Mouse (Mus musculus): ENCODE results near the gene Cbx7. TPM values are rescaled to one million over a fixed set of nuclear protein-coding genes. Genes with fewer than 3 reads are reported as not detected.
A peak's percentile ranks its signal among the peaks of the same experiment; 100 is the strongest.

The Cbx7 gene
- total and polyA plus RNA-seq, 3 experiments: 8.1 to 12.4 (median 12.1) TPM

DNA sequence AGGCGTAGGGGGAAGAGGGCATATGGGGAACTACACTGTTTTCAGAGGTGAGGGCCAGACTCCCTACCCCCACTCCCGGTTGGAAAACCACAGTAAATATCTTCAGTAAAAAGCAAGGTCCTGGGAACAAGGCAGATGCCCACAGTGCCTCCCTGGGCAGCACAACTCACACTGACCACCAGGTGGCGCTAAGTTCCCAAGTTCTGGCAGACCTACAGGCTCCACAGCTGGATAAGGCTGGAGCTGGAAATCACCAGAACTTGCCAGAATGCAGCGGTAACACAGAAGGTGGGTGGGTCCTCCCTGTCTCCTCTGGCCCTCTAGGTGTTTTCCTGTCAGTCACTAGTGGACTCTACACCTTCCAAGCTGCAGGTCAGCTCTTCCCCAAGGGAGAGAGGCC, 24.9 kb downstream of the Cbx7 start (continued):
- TF ChIP-seq POLR2A (IDR thresholded peaks at IDR 0.05; ENCODE audit: low read depth, low read length) (no peak), GABPA (IDR thresholded peaks at IDR 0.05; ENCODE audit: insufficient replicate concordance, low read depth, low read length) (no peak), TCF12 (IDR thresholded peaks at IDR 0.05; ENCODE audit: low read depth, low read length) (0 out of 2 replicates have a peak, but pooled peaks have one; percentile 23), ZKSCAN1 (IDR thresholded peaks at IDR 0.05; ENCODE audit: borderline replicate concordance, low read depth, low read length) (no peak), MXI1 (IDR thresholded peaks at IDR 0.05; ENCODE audit: low read depth, low read length) (no peak), JUN (IDR thresholded peaks at IDR 0.05; ENCODE audit: insufficient read depth, low read depth, low read length) (no peak), ETS1 (conservative IDR thresholded peaks at IDR 0.05; ENCODE audit: low read depth, low read length) (no peak), HCFC1 (IDR thresholded peaks at IDR 0.05; ENCODE audit: low read depth, low read length) (no peak), SIN3A (IDR thresholded peaks at IDR 0.05; ENCODE audit: low read length) (0 out of 2 replicates have a peak, but pooled peaks have one; percentile 34), ELF1 (IDR thresholded peaks at IDR 0.05; ENCODE audit: low read depth, low read length) (no peak), MEF2A (IDR thresholded peaks at IDR 0.05; ENCODE audit: borderline replicate concordance, low read depth, low read length) (peak; percentile 46; the same call in 1 of the 2 replicates), KAT2A (IDR thresholded peaks at IDR 0.05; ENCODE audit: insufficient replicate concordance, low read length) (no peak), MAFK (IDR thresholded peaks at IDR 0.05; ENCODE audit: insufficient replicate concordance, low read length) (no peak), CHD1 (IDR thresholded peaks at IDR 0.05; ENCODE audit: low read depth, low read length) (no peak), E2F4 (IDR thresholded peaks at IDR 0.05; ENCODE audit: insufficient replicate concordance, low read depth, low read length) (no peak), CHD2 (IDR thresholded peaks at IDR 0.05; ENCODE audit: low read length) (no peak), CTCF (conservative IDR thresholded peaks at IDR 0.05 in 1 of 2, IDR thresholded peaks at IDR 0.05 in 1 of 2; ENCODE audit: low read depth in 2 of 2, low read length in 2 of 2) (peak; percentile 88 to 95), ZNF384 (IDR thresholded peaks at IDR 0.05; ENCODE audit: low read depth, low read length) (no peak), ZMIZ1 (IDR thresholded peaks at IDR 0.05; ENCODE audit: low read depth, low read length) (no peak), RAD21 (IDR thresholded peaks at IDR 0.05; ENCODE audit: low read depth, low read length) (peak; percentile 96)

DNA sequence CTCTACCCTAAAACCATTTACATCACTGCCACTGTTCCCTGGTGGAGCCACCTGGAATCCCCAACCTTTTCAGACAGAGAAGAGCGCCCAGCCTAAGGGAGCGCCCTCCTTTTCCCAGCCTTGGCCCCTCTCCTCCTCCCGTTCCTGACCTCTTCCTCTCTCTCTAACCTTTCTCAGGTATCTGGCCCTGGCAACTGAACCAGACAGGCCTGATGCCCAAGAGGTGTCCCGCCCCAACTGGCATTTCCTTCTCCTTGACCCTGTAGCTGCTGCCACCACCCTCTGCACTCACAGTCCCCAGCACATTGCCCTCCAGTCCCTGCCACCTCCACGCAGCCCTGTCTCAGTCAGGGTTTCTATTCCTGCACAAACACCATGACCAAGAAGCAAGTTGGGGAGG, 26.0 kb downstream of the Cbx7 start:
- in situ Hi-C loops (cut with MboI; ENCODE audit: low pct_ligation_motif_present, low pct_unique_long_range_greater_than_20kb, low sequenced_read_pairs): loop anchor here (10.0 kb wide), 1 partner anchor 290 kb away; the partner anchor contains the start of genes AC140267.1 and Mief1
- no peak overlapping the region for H3K4me3 ChIP-seq (replicated peaks in 1 of 3; ENCODE audit: low read depth in 2 of 3, low read length in 2 of 3, poor library complexity in 1 of 3)
- no peak overlapping the region for H3K9ac ChIP-seq (ENCODE audit: insufficient read depth, low read depth)
- no peak for DNase-seq (ENCODE audit: extremely low read depth)
- no peaks in the 10 kb centered on the region for H3K27me3 ChIP-seq (replicated peaks)
- peaks cover 18% of the 10 kb centered on the region for H3K9me3 ChIP-seq (replicated peaks; ENCODE audit: low read length)
- no peaks in the 10 kb centered on the region for H3K36me3 ChIP-seq (replicated peaks in 1 of 2; ENCODE audit: control insufficient read depth in 1 of 2, insufficient read depth in 1 of 2, low read length in 1 of 2)
- H3K27ac ChIP-seq (ENCODE audit: insufficient read depth, low read depth): no peak overlapping the region
- no peak overlapping the region for H3K4me2 ChIP-seq (ENCODE audit: insufficient read depth, low read depth, poor library complexity, severe bottlenecking)
- TF ChIP-seq ELF1 (IDR thresholded peaks at IDR 0.05; ENCODE audit: low read depth, low read length) (no peak), USF2 (conservative IDR thresholded peaks at IDR 0.05; ENCODE audit: low read depth, low read length) (no peak), USF1 (IDR thresholded peaks at IDR 0.05; ENCODE audit: low read depth, low read length) (no peak), SIN3A (IDR thresholded peaks at IDR 0.05; ENCODE audit: low read length) (no peak), ZKSCAN1 (IDR thresholded peaks at IDR 0.05; ENCODE audit: borderline replicate concordance, low read depth, low read length) (no peak), RAD21 (IDR thresholded peaks at IDR 0.05; ENCODE audit: low read depth, low read length) (no peak), NRF1 (IDR thresholded peaks at IDR 0.05; ENCODE audit: low read depth, low read length) (no peak), MXI1 (IDR thresholded peaks at IDR 0.05; ENCODE audit: low read depth, low read length) (no peak), CHD1 (IDR thresholded peaks at IDR 0.05; ENCODE audit: low read depth, low read length) (no peak), JUN (IDR thresholded peaks at IDR 0.05; ENCODE audit: insufficient read depth, low read depth, low read length) (no peak), MYC (IDR thresholded peaks at IDR 0.05; ENCODE audit: low read depth, low read length) (no peak), MAZ (IDR thresholded peaks at IDR 0.05; ENCODE audit: low read depth, low read length) (no peak), MAX (IDR thresholded peaks at IDR 0.05; ENCODE audit: low read length) (no peak), PAX5 (IDR thresholded peaks at IDR 0.05; ENCODE audit: low read length) (no peak), E2F4 (IDR thresholded peaks at IDR 0.05; ENCODE audit: insufficient replicate concordance, low read depth, low read length) (no peak), ZMIZ1 (IDR thresholded peaks at IDR 0.05; ENCODE audit: low read depth, low read length) (no peak), ZC3H11A (IDR thresholded peaks at IDR 0.05; ENCODE audit: low read depth, low read length) (no peak), TBP (conservative IDR thresholded peaks at IDR 0.05; ENCODE audit: low read depth, low read length) (no peak), CTCF (conservative IDR thresholded peaks at IDR 0.05 in 1 of 2, IDR thresholded peaks at IDR 0.05 in 1 of 2; ENCODE audit: low read depth in 2 of 2, low read length in 2 of 2) (no peak), JUND (conservative IDR thresholded peaks at IDR 0.05; ENCODE audit: low read depth, low read length) (no peak)
- dilution Hi-C loops (cut with MboI; ENCODE audit: extremely low pct_ligation_motif_present, extremely low pct_unique_long_range_greater_than_20kb, low sequenced_read_pairs): no loop called here
- H3K79me2 ChIP-seq (replicated peaks; ENCODE audit: control insufficient read depth, extremely low read depth, insufficient read depth, poor library complexity, severe bottlenecking): no peaks in the 10 kb centered on the region
- peaks cover 3 to 21% of the 10 kb centered on the region in 2 experiments; a peak in 2 of 4 replicates for H3K4me1 ChIP-seq (ENCODE audit: control insufficient read depth in 1 of 2, insufficient read depth in 2 of 2)
